Mouse (Mus musculus) heart, postnatal 36 days (tissue): Measurements from ENCODE around the gene Dnph1. TPM values are rescaled to one million over a fixed set of nuclear protein-coding genes. Genes with fewer than 3 reads are reported as not detected.
"Not testable (repeated sequence)": the region's sequence is repeated elsewhere in the genome, so short reads cannot be mapped to it uniquely, and the experiment has no call there.

Experiments
- DNase-seq, 2 experiments: peaks; one replicate each; pipeline ENCODE4 v3.0.0; 2021 to 2022
- intact Hi-C: fragments of 180-260 bp; cut with DNase I; formaldehyde crosslinking; loops from one replicate; pipeline ENCODE4 v1.15.1; 2025
- total RNA-seq, 2 experiments: library from RNA; stranded (reverse); gene quantifications; 2 replicates each; pipeline ENCODE4 v1.2.3; 2021

Gene Dnph1
- 1 to 10 TPM in 1 of 2 experiments, under 1 TPM in 1; 0.89 to 2.2 TPM for total RNA-seq

GRCm38 (mm10) chr17:46496623-46497434 lies at the start of gene Dnph1:
Gene Dnph1 (plus strand): TSS chr17:46496711.
- intact Hi-C loops, result no loop called here
- DNase-seq, result peak; percentile 52 to 60

- intact Hi-C loops, result no loop called here
- DNase-seq, result no peak
Measured at GRCm38 (mm10) chr17:46452683-46453082, 43.8 kb upstream of the Dnph1 start.

- intact Hi-C loops, result no loop called here
- no peak for DNase-seq
Measured at GRCm38 (mm10) chr17:46453302-46453948, 43.1 kb upstream of the Dnph1 start.

GRCm38 (mm10) chr17:46453970-46454411 lies 42.5 kb upstream of the Dnph1 start:
- DNase-seq, result no peak
- intact Hi-C loops, result no loop called here

GRCm38 (mm10) chr17:46454539-46454938 lies 42.0 kb upstream of the Dnph1 start:
- intact Hi-C loops, result no loop called here
- no peak for DNase-seq

GRCm38 (mm10) chr17:46455110-46455691 lies 41.3 kb upstream of the Dnph1 start:
- peak in 1 of 2 experiments; percentile 21 for DNase-seq
- intact Hi-C loops, result no loop called here

GRCm38 (mm10) chr17:46457791-46458190 lies 38.7 kb upstream of the Dnph1 start:
- DNase-seq, result peak in 1 of 2 experiments; percentile 46
- intact Hi-C loops, result no loop called here

- no peak for DNase-seq
- intact Hi-C loops, result no loop called here
Measured at GRCm38 (mm10) chr17:46458439-46458838, 38.1 kb upstream of the Dnph1 start.

GRCm38 (mm10) chr17:46460673-46461072 lies 35.8 kb upstream of the Dnph1 start:
- intact Hi-C loops, result no loop called here
- no peak for DNase-seq

GRCm38 (mm10) chr17:46461347-46461746 lies 35.2 kb upstream of the Dnph1 start:
- intact Hi-C loops, result no loop called here
- DNase-seq, result no peak

- intact Hi-C loops, result no loop called here
- DNase-seq, result peak; percentile 43 to 46
Measured at GRCm38 (mm10) chr17:46462226-46462625, 34.3 kb upstream of the Dnph1 start.

GRCm38 (mm10) chr17:46467830-46468229 lies 28.7 kb upstream of the Dnph1 start:
- DNase-seq, result no peak
- intact Hi-C loops, result no loop called here

- intact Hi-C loops, result no loop called here
- no peak for DNase-seq
Measured at GRCm38 (mm10) chr17:46476601-46477000, 19.9 kb upstream of the Dnph1 start.

- no peak for DNase-seq
- intact Hi-C loops, result no loop called here
Measured at GRCm38 (mm10) chr17:46477286-46477685, 19.2 kb upstream of the Dnph1 start.

GRCm38 (mm10) chr17:46483561-46484001 lies 12.9 kb upstream of the Dnph1 start:
- no peak for DNase-seq
- intact Hi-C loops, result no loop called here

GRCm38 (mm10) chr17:46484021-46484431 lies 12.5 kb upstream of the Dnph1 start:
- no peak for DNase-seq
- intact Hi-C loops, result no loop called here

- intact Hi-C loops, result no loop called here
- DNase-seq, result no peak
Measured at GRCm38 (mm10) chr17:46484461-46484875, 12.0 kb upstream of the Dnph1 start.

GRCm38 (mm10) chr17:46486995-46487394 lies 9.5 kb upstream of the Dnph1 start:
- DNase-seq, result no peak
- intact Hi-C loops, result no loop called here

- no peak for DNase-seq
- intact Hi-C loops, result no loop called here
Measured at GRCm38 (mm10) chr17:46487431-46487830, 9.1 kb upstream of the Dnph1 start, which contains the start of gene Ttbk1. Gene Ttbk1 (minus strand): TSS chr17:46487675.

- intact Hi-C loops, result no loop called here
- DNase-seq, result no peak
Measured at GRCm38 (mm10) chr17:46495486-46495885, 1.0 kb upstream of the Dnph1 start.

GRCm38 (mm10) chr17:46496081-46496480 lies 430 bp upstream of the Dnph1 start:
- intact Hi-C loops, DNase-seq: not testable (repeated sequence)
